Mouse (Mus musculus) activated CD4-positive, CD25-positive, alpha-beta regulatory T cell (primary cell): ENCODE results near the gene Hsf2bp. TPM values are rescaled to one million over a fixed set of nuclear protein-coding genes. Genes with fewer than 3 reads are reported as not detected.

Experiments used
- polyA plus RNA-seq, 2 experiments: library from polyadenylated mRNA; unstranded; fragments of 100-300 nt; shearing (Covaris generic); gene quantifications; one replicate each; pipeline ENCODE4 v1.2.1; 2017

The Hsf2bp gene
- under 1 TPM; 0.38 to 0.58 TPM for polyA plus RNA-seq

DNA sequence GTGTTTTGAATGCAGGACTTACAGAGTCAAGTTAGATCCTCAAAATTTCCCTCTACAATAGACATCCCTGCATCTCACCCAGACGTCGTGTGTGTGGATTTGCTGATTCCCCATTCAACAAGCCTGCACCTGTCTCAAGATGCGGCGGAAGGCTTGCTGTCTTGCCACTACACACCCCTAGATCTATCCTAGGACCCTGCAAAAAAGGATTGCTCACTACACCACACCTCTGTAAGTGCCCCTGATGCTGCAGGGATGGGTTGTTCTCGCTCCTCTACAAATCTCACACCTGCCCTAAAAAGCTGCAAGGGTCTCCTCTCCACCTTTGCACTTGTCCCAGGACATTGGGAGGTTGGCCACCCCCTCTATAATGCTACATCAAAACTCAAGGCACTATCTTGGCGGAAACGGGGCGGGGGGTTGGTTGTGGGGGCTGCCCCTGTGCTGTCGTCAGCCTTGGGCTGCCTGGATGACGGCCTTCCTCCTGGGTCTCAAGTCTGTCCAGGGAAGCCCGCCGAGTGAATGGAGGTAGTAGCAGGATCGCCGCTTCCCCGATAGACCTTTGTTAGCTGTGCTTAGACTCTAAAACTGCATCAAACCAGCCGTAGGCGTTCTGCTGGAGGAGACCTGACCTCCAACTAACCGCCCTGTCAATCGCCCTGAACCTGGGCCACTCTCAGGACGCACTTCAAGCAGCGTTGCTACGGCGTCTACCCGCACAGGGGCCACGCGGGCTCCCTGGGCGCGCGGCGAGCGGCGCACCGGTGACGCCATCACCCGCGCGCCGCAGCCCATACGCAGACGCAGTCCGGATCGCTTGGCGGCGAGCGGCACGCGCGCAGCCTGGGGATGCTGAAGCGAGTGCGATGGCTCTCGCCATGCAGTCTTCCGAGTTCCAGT is at the start of gene Hsf2bp, which contains the start of gene Rrp1b:
TSS of gene Hsf2bp (minus strand) at position 741 of the 900 bp plus-strand sequence.
TSS of gene Rrp1b (plus strand) at position 492 of the 900 bp plus-strand sequence.

Other genes with a start within 250 kb of the Hsf2bp start
- gene Sik1, start 180.5 kb downstream of the Hsf2bp start, polyA plus RNA-seq: 10 to 100 TPM; 11.6 to 11.8 TPM
- 10 to 100 TPM; 50.3 to 70.0 TPM for gene Rrp1b, start 249 bp downstream of the Hsf2bp start, polyA plus RNA-seq
- under 1 TPM in 1 of 2 experiments, not detected in 1; 0.18 TPM for gene Notch3, start 130.5 kb upstream of the Hsf2bp start, polyA plus RNA-seq
- gene Ephx3, start 153.2 kb upstream of the Hsf2bp start, polyA plus RNA-seq: under 1 TPM in 1 of 2 experiments, not detected in 1; 0.37 TPM
- 100 to 1,000 TPM; 177 to 198 TPM for gene Brd4, start 248.4 kb upstream of the Hsf2bp start, polyA plus RNA-seq